Mouse (Mus musculus): ENCODE measurements around the gene Sorbs1. TPM values are rescaled to one million over a fixed set of nuclear protein-coding genes. Genes with fewer than 3 reads are reported as not detected.

The Sorbs1 gene
- polyA plus RNA-seq, 1 experiment from 2014 or later = 152 TPM

GRCm38 (mm10) chr19:40380656-40381055, 132.9 kb downstream of the Sorbs1 start:
- H3K9me3 ChIP-seq (replicated peaks; ENCODE audit: control insufficient read depth, low read length) = no peaks in the 10 kb centered on the region
- ATAC-seq (replicated peaks; ENCODE audit: extremely low read depth, insufficient read depth, low FRiP score) = no peak
- peak overlapping the region; percentile 73 for H3K27ac ChIP-seq (ENCODE audit: low read length)
- 0 out of 2 replicates have a peak, but pooled peaks cover 12% of the 10 kb centered on the region for H3K36me3 ChIP-seq (ENCODE audit: control insufficient read depth, insufficient read depth)
- no peaks in the 10 kb centered on the region for H3K27me3 ChIP-seq (ENCODE audit: control insufficient read depth, insufficient read depth, low read length)
- H3K4me1 ChIP-seq (ENCODE audit: control insufficient read depth, insufficient read depth, low read length) = peaks cover 62% of the 10 kb centered on the region
- WGBS = 25% methylated on average over 3 of the region's 3 CpGs
- no peak overlapping the region for H3K4me2 ChIP-seq (ENCODE audit: low read depth, low read length)
- H3K9ac ChIP-seq (ENCODE audit: low read length) = peak overlapping the region; percentile 13; the same call in 1 of the 2 replicates
- no peak overlapping the region for H3K4me3 ChIP-seq (ENCODE audit: low read length)

GRCm38 (mm10) chr19:40380005-40380404, 133.6 kb downstream of the Sorbs1 start:
- Histone ChIP-seq H3K4me1 (ENCODE audit: control insufficient read depth, insufficient read depth, low read length) (peaks cover 62% of the 10 kb centered on the region), H3K27me3 (ENCODE audit: control insufficient read depth, insufficient read depth, low read length) (no peaks in the 10 kb centered on the region), H3K4me3 (ENCODE audit: low read length) (no peak overlapping the region), H3K9me3 (replicated peaks; ENCODE audit: control insufficient read depth, low read length) (no peaks in the 10 kb centered on the region), H3K4me2 (ENCODE audit: low read depth, low read length) (no peak overlapping the region), H3K27ac (ENCODE audit: low read length) (peak overlapping the region; percentile 73), H3K36me3 (ENCODE audit: control insufficient read depth, insufficient read depth) (0 out of 2 replicates have a peak, but pooled peaks cover 12% of the 10 kb centered on the region), H3K9ac (ENCODE audit: low read length) (no peak overlapping the region)
- 32% methylated on average over 6 of the region's 6 CpGs for WGBS
- no peak for ATAC-seq (replicated peaks; ENCODE audit: extremely low read depth, insufficient read depth, low FRiP score)

GRCm38 (mm10) chr19:40379081-40379480, 134.5 kb downstream of the Sorbs1 start:
- no peak for ATAC-seq (replicated peaks; ENCODE audit: extremely low read depth, insufficient read depth, low FRiP score)
- no peak overlapping the region for H3K9ac ChIP-seq (ENCODE audit: low read length)
- 0 out of 2 replicates have a peak, but pooled peaks cover 12% of the 10 kb centered on the region for H3K36me3 ChIP-seq (ENCODE audit: control insufficient read depth, insufficient read depth)
- H3K4me1 ChIP-seq (ENCODE audit: control insufficient read depth, insufficient read depth, low read length) = peaks cover 64% of the 10 kb centered on the region
- peak overlapping the region; percentile 50 for H3K4me2 ChIP-seq (ENCODE audit: low read depth, low read length)
- H3K4me3 ChIP-seq (ENCODE audit: low read length) = no peak overlapping the region
- no peaks in the 10 kb centered on the region for H3K27me3 ChIP-seq (ENCODE audit: control insufficient read depth, insufficient read depth, low read length)
- no peaks in the 10 kb centered on the region for H3K9me3 ChIP-seq (replicated peaks; ENCODE audit: control insufficient read depth, low read length)
- H3K27ac ChIP-seq (ENCODE audit: low read length) = 0 out of 2 replicates have a peak overlapping the region, but pooled peaks have one; percentile 38
- 88% methylated on average over 4 of the region's 4 CpGs for WGBS

GRCm38 (mm10) chr19:40377632-40378031, 135.9 kb downstream of the Sorbs1 start:
- Histone ChIP-seq H3K4me3 (ENCODE audit: low read length) (peak overlapping the region; percentile 35), H3K9ac (ENCODE audit: low read length) (peak overlapping the region; percentile 67), H3K27ac (ENCODE audit: low read length) (peak overlapping the region; percentile 82), H3K4me1 (ENCODE audit: control insufficient read depth, insufficient read depth, low read length) (peaks cover 57% of the 10 kb centered on the region), H3K4me2 (ENCODE audit: low read depth, low read length) (peak overlapping the region; percentile 50), H3K36me3 (ENCODE audit: control insufficient read depth, insufficient read depth) (peaks cover 19% of the 10 kb centered on the region; the same call in 1 of the 2 replicates), H3K9me3 (replicated peaks; ENCODE audit: control insufficient read depth, low read length) (no peaks in the 10 kb centered on the region), H3K27me3 (ENCODE audit: control insufficient read depth, insufficient read depth, low read length) (no peaks in the 10 kb centered on the region)
- peak; percentile 47 for ATAC-seq (replicated peaks; ENCODE audit: extremely low read depth, insufficient read depth, low FRiP score)
- 58% methylated on average over 14 of the region's 14 CpGs for WGBS

GRCm38 (mm10) chr19:40376566-40377281, 136.9 kb downstream of the Sorbs1 start:
- 38% methylated on average over 21 of the region's 21 CpGs for WGBS
- Histone ChIP-seq H3K9me3 (replicated peaks; ENCODE audit: control insufficient read depth, low read length) (no peaks in the 10 kb centered on the region), H3K27ac (ENCODE audit: low read length) (peak overlapping the region; percentile 82), H3K9ac (ENCODE audit: low read length) (peak overlapping the region; percentile 67), H3K36me3 (ENCODE audit: control insufficient read depth, insufficient read depth) (peaks cover 13% of the 10 kb centered on the region; the same call in 1 of the 2 replicates), H3K27me3 (ENCODE audit: control insufficient read depth, insufficient read depth, low read length) (no peaks in the 10 kb centered on the region), H3K4me1 (ENCODE audit: control insufficient read depth, insufficient read depth, low read length) (peaks cover 60% of the 10 kb centered on the region), H3K4me3 (ENCODE audit: low read length) (peak overlapping the region; percentile 35), H3K4me2 (ENCODE audit: low read depth, low read length) (peak overlapping the region; percentile 50)
- peak; percentile 83 for ATAC-seq (replicated peaks; ENCODE audit: extremely low read depth, insufficient read depth, low FRiP score)

- Histone ChIP-seq H3K27ac (ENCODE audit: low read length) (no peak overlapping the region), H3K4me3 (ENCODE audit: low read length) (no peak overlapping the region), H3K9ac (ENCODE audit: low read length) (no peak overlapping the region), H3K9me3 (replicated peaks; ENCODE audit: control insufficient read depth, low read length) (no peaks in the 10 kb centered on the region), H3K4me1 (ENCODE audit: control insufficient read depth, insufficient read depth, low read length) (peaks cover 60% of the 10 kb centered on the region), H3K27me3 (ENCODE audit: control insufficient read depth, insufficient read depth, low read length) (no peaks in the 10 kb centered on the region), H3K4me2 (ENCODE audit: low read depth, low read length) (no peak overlapping the region), H3K36me3 (ENCODE audit: control insufficient read depth, insufficient read depth) (peaks cover 7% of the 10 kb centered on the region; the same call in 1 of the 2 replicates)
- WGBS = 90% methylated on average over 2 of the region's 2 CpGs
- ATAC-seq (replicated peaks; ENCODE audit: extremely low read depth, insufficient read depth, low FRiP score) = no peak
Measured at GRCm38 (mm10) chr19:40374720-40375119, 138.9 kb downstream of the Sorbs1 start.

- H3K4me1 ChIP-seq (ENCODE audit: control insufficient read depth, insufficient read depth, low read length) = peaks cover 62% of the 10 kb centered on the region
- no peak for ATAC-seq (replicated peaks; ENCODE audit: extremely low read depth, insufficient read depth, low FRiP score)
- H3K27me3 ChIP-seq (ENCODE audit: control insufficient read depth, insufficient read depth, low read length) = no peaks in the 10 kb centered on the region
- no peaks in the 10 kb centered on the region for H3K9me3 ChIP-seq (replicated peaks; ENCODE audit: control insufficient read depth, low read length)
- H3K36me3 ChIP-seq (ENCODE audit: control insufficient read depth, insufficient read depth) = peaks cover 7% of the 10 kb centered on the region; the same call in 1 of the 2 replicates
- H3K4me3 ChIP-seq (ENCODE audit: low read length) = no peak overlapping the region
- H3K27ac ChIP-seq (ENCODE audit: low read length) = no peak overlapping the region
- H3K4me2 ChIP-seq (ENCODE audit: low read depth, low read length) = no peak overlapping the region
- 92% methylated on average over 5 of the region's 5 CpGs for WGBS
- H3K9ac ChIP-seq (ENCODE audit: low read length) = no peak overlapping the region
Measured at GRCm38 (mm10) chr19:40372679-40373078, 140.9 kb downstream of the Sorbs1 start.

- Histone ChIP-seq H3K36me3 (ENCODE audit: control insufficient read depth, insufficient read depth) (peaks cover 7% of the 10 kb centered on the region; the same call in 1 of the 2 replicates), H3K27ac (ENCODE audit: low read length) (peak overlapping the region; percentile 96), H3K9ac (ENCODE audit: low read length) (peak overlapping the region; percentile 30; the same call in 1 of the 2 replicates), H3K27me3 (ENCODE audit: control insufficient read depth, insufficient read depth, low read length) (no peaks in the 10 kb centered on the region), H3K4me3 (ENCODE audit: low read length) (no peak overlapping the region), H3K9me3 (replicated peaks; ENCODE audit: control insufficient read depth, low read length) (no peaks in the 10 kb centered on the region), H3K4me1 (ENCODE audit: control insufficient read depth, insufficient read depth, low read length) (peaks cover 63% of the 10 kb centered on the region), H3K4me2 (ENCODE audit: low read depth, low read length) (no peak overlapping the region)
- 74% methylated on average over 4 of the region's 4 CpGs for WGBS
- no peak for ATAC-seq (replicated peaks; ENCODE audit: extremely low read depth, insufficient read depth, low FRiP score)
Measured at GRCm38 (mm10) chr19:40371866-40372265, 141.7 kb downstream of the Sorbs1 start.
